Mouse (Mus musculus): ENCODE results near the gene Usp19. TPM values are rescaled to one million over a fixed set of nuclear protein-coding genes. Genes with fewer than 3 reads are reported as not detected.

The Usp19 gene
- 70.8 TPM for polyA plus RNA-seq (2012; fragmentation: generic; extraction: Trizol)
- long read RNA-seq, experiment 1, full-length matches to known transcripts: 2 of 17 reads
- long read RNA-seq, experiment 1, partial matches to known transcripts: 11 of 17 reads
- long read RNA-seq, experiment 1, other reads (novel, unspliced or antisense): 4 of 17 reads
- long read RNA-seq, experiment 2, full-length matches to known transcripts: 114 of 268 reads
- long read RNA-seq, experiment 2, partial matches to known transcripts: 33 of 268 reads
- long read RNA-seq, experiment 2, other reads (novel, unspliced or antisense): 121 of 268 reads

- Histone ChIP-seq H3K79me2 (ENCODE audit: control insufficient read depth, insufficient read depth) (peaks cover 32% of the 10 kb centered on the region), H3K4me3 (ENCODE audit: insufficient read depth, poor library complexity, severe bottlenecking) (peak within 1 kb of the TSS; percentile 89), H3ac (ENCODE audit: control insufficient read depth, insufficient read length, low read depth) (peak within 1 kb of the TSS; percentile 90), H3K36me3 (ENCODE audit: control insufficient read depth, insufficient read depth) (peaks cover 56% of the 10 kb centered on the region), H3K79me3 (ENCODE audit: low read depth) (peaks cover 17% of the 10 kb centered on the region), H3K27me3 (ENCODE audit: control insufficient read depth, insufficient read depth, insufficient read length) (no peaks in the 10 kb centered on the region)
- no peak for TF ChIP-seq CTCF (IDR thresholded peaks at IDR 0.05; ENCODE audit: control insufficient read depth, insufficient read depth, insufficient read length)
- TF ChIP-seq MAX (IDR thresholded peaks at IDR 0.05): no peak
- no peak for TF ChIP-seq FOSL1 (IDR thresholded peaks at IDR 0.05; ENCODE audit: insufficient read depth, low read length, poor library complexity, severe bottlenecking)
- no peak for TF ChIP-seq MYOG (IDR thresholded peaks at IDR 0.05; ENCODE audit: control insufficient read depth, extremely low read depth, insufficient read length)
- no peak for TF ChIP-seq USF1 (IDR thresholded peaks at IDR 0.05; ENCODE audit: low read depth)
Observed at GRCm38 (mm10) chr9:108490559-108491285, at the start of gene Usp19. Gene Usp19 (plus strand): TSS chr9:108490602.

DNA sequence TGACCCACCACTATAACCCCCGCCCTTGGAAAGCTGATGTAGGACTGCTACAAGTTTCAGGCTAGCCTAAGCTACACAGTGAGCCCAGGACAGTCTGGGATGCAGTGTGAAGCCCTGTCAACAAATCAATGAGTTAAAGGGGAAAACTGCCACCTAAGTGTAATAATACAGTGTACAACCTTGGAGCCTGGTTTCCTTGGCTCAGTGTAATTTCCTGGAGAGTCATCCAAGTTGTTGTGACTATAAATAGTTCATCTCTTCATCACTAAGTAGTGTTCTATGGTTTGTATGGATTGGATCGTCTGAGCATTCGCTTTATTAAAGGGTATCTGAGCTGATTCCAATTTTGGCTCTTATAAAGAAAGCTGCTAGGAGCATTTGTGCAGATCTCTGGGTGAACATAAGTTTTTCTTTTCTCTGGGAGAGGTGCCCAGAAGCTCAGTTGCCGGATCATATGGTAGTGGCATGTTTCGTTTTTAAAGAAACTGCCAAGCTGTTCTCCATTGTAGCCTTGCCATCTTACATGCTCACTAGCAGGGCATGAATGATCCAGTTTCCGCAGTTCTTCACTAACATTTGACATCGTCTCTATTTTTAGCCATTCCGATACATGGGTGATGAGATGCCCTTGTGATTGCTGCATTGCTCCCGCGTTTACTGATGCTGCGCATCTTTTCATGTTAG lies 49.0 kb upstream of the Usp19 start:
- Histone ChIP-seq H3K27me3 (ENCODE audit: control insufficient read depth, insufficient read depth, insufficient read length) (peaks cover 32% of the 10 kb centered on the region), H3K4me3 (ENCODE audit: insufficient read depth, poor library complexity, severe bottlenecking) (no peak overlapping the region), H3K36me3 (ENCODE audit: control insufficient read depth, insufficient read depth) (no peaks in the 10 kb centered on the region), H3ac (ENCODE audit: control insufficient read depth, insufficient read length, low read depth) (no peak overlapping the region), H3K79me3 (ENCODE audit: low read depth) (no peaks in the 10 kb centered on the region), H3K79me2 (ENCODE audit: control insufficient read depth, insufficient read depth) (no peaks in the 10 kb centered on the region)
- TF ChIP-seq CEBPB (IDR thresholded peaks at IDR 0.05; ENCODE audit: low read depth): no peak
- no peak for TF ChIP-seq MAX (IDR thresholded peaks at IDR 0.05)
- TF ChIP-seq FOSL1 (IDR thresholded peaks at IDR 0.05; ENCODE audit: insufficient read depth, low read length, poor library complexity, severe bottlenecking): no peak
- no peak for TF ChIP-seq MYOG (IDR thresholded peaks at IDR 0.05; ENCODE audit: control insufficient read depth, extremely low read depth, insufficient read length)
- no peak for TF ChIP-seq USF1 (IDR thresholded peaks at IDR 0.05; ENCODE audit: low read depth)
- no peak for TF ChIP-seq CTCF (IDR thresholded peaks at IDR 0.05; ENCODE audit: control insufficient read depth, insufficient read depth, insufficient read length)
- TF ChIP-seq MYOD1 (IDR thresholded peaks at IDR 0.05; ENCODE audit: control insufficient read depth, insufficient read length, low read depth): no peak

GRCm38 (mm10) chr9:108445125-108445524 lies 45.3 kb upstream of the Usp19 start:
- Histone ChIP-seq H3ac (ENCODE audit: control insufficient read depth, insufficient read length, low read depth) (no peak overlapping the region), H3K27me3 (ENCODE audit: control insufficient read depth, insufficient read depth, insufficient read length) (peaks cover 16% of the 10 kb centered on the region), H3K79me3 (ENCODE audit: low read depth) (no peaks in the 10 kb centered on the region), H3K36me3 (ENCODE audit: control insufficient read depth, insufficient read depth) (no peaks in the 10 kb centered on the region), H3K79me2 (ENCODE audit: control insufficient read depth, insufficient read depth) (no peaks in the 10 kb centered on the region), H3K4me3 (ENCODE audit: insufficient read depth, poor library complexity, severe bottlenecking) (no peak overlapping the region)
- TF ChIP-seq MYOG (IDR thresholded peaks at IDR 0.05; ENCODE audit: control insufficient read depth, extremely low read depth, insufficient read length): no peak
- TF ChIP-seq CTCF (IDR thresholded peaks at IDR 0.05; ENCODE audit: control insufficient read depth, insufficient read depth, insufficient read length): no peak
- no peak for TF ChIP-seq MYOD1 (IDR thresholded peaks at IDR 0.05; ENCODE audit: control insufficient read depth, insufficient read length, low read depth)
- no peak for TF ChIP-seq CEBPB (IDR thresholded peaks at IDR 0.05; ENCODE audit: low read depth)
- TF ChIP-seq USF1 (IDR thresholded peaks at IDR 0.05; ENCODE audit: low read depth): no peak
- no peak for TF ChIP-seq FOSL1 (IDR thresholded peaks at IDR 0.05; ENCODE audit: insufficient read depth, low read length, poor library complexity, severe bottlenecking)
- no peak for TF ChIP-seq MAX (IDR thresholded peaks at IDR 0.05)

GRCm38 (mm10) chr9:108449860-108450259 lies 40.5 kb upstream of the Usp19 start:
- Histone ChIP-seq H3K79me2 (ENCODE audit: control insufficient read depth, insufficient read depth) (no peaks in the 10 kb centered on the region), H3K36me3 (ENCODE audit: control insufficient read depth, insufficient read depth) (no peaks in the 10 kb centered on the region), H3ac (ENCODE audit: control insufficient read depth, insufficient read length, low read depth) (no peak overlapping the region), H3K27me3 (ENCODE audit: control insufficient read depth, insufficient read depth, insufficient read length) (peaks cover 11% of the 10 kb centered on the region), H3K4me3 (ENCODE audit: insufficient read depth, poor library complexity, severe bottlenecking) (no peak overlapping the region), H3K79me3 (ENCODE audit: low read depth) (no peaks in the 10 kb centered on the region)
- TF ChIP-seq CTCF (IDR thresholded peaks at IDR 0.05; ENCODE audit: control insufficient read depth, insufficient read depth, insufficient read length): no peak

- H3K36me3 ChIP-seq (ENCODE audit: control insufficient read depth, insufficient read depth): no peaks in the 10 kb centered on the region
- no peaks in the 10 kb centered on the region for H3K79me3 ChIP-seq (ENCODE audit: low read depth)
- H3K4me3 ChIP-seq (ENCODE audit: insufficient read depth, poor library complexity, severe bottlenecking): no peak overlapping the region
- H3ac ChIP-seq (ENCODE audit: control insufficient read depth, insufficient read length, low read depth): no peak overlapping the region
- peaks cover 4% of the 10 kb centered on the region for H3K27me3 ChIP-seq (ENCODE audit: control insufficient read depth, insufficient read depth, insufficient read length)
- TF ChIP-seq MYOG (IDR thresholded peaks at IDR 0.05; ENCODE audit: control insufficient read depth, extremely low read depth, insufficient read length) (no peak), USF1 (IDR thresholded peaks at IDR 0.05; ENCODE audit: low read depth) (no peak), MAX (IDR thresholded peaks at IDR 0.05) (no peak), CEBPB (IDR thresholded peaks at IDR 0.05; ENCODE audit: low read depth) (no peak), CTCF (IDR thresholded peaks at IDR 0.05; ENCODE audit: control insufficient read depth, insufficient read depth, insufficient read length) (no peak), FOSL1 (IDR thresholded peaks at IDR 0.05; ENCODE audit: insufficient read depth, low read length, poor library complexity, severe bottlenecking) (no peak), MYOD1 (IDR thresholded peaks at IDR 0.05; ENCODE audit: control insufficient read depth, insufficient read length, low read depth) (no peak)
- no peaks in the 10 kb centered on the region for H3K79me2 ChIP-seq (ENCODE audit: control insufficient read depth, insufficient read depth)
Observed at GRCm38 (mm10) chr9:108450292-108451169, 39.9 kb upstream of the Usp19 start.

All from C2C12 (cell line).